Mouse (Mus musculus): ENCODE measurements around the gene Cnga3. TPM values are rescaled to one million over a fixed set of nuclear protein-coding genes. Genes with fewer than 3 reads are reported as not detected.

Gene Cnga3
- polyA plus RNA-seq, 1 experiment: 0.02 TPM

DNA sequence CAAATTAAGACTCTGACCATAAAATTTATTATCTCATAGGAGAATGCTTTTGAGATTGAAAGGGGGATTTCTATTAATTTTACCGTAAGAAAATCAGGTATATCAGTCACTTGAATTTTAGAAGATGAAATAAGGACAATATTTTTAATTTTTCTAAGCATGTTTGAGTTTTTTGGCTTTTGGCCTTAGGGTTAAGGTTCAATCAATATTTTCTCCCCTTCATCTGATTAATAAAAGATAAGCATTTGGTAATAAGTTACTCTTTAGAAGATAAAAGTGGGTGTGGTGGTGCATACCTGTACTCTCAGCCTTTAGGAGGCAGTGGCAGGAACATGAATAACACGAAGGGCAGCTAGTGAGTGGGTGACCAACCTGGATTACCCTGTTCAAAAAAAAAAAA, 84.7 kb downstream of the Cnga3 start:
- no peaks in the 10 kb centered on the region for H3K36me3 ChIP-seq (ENCODE audit: control insufficient read depth, insufficient read depth)
- TF ChIP-seq FOSL1 (IDR thresholded peaks at IDR 0.05; ENCODE audit: insufficient read depth, low read length, poor library complexity, severe bottlenecking): no peak
- no peak for TF ChIP-seq CEBPB (IDR thresholded peaks at IDR 0.05; ENCODE audit: low read depth)
- TF ChIP-seq MAX (IDR thresholded peaks at IDR 0.05): no peak
- TF ChIP-seq CTCF (IDR thresholded peaks at IDR 0.05; ENCODE audit: control insufficient read depth, insufficient read depth, insufficient read length): no peak
- no peak for TF ChIP-seq USF1 (IDR thresholded peaks at IDR 0.05; ENCODE audit: low read depth)
- no peak for TF ChIP-seq MYOD1 (IDR thresholded peaks at IDR 0.05; ENCODE audit: control insufficient read depth, insufficient read length, low read depth)
- TF ChIP-seq MYOG (IDR thresholded peaks at IDR 0.05; ENCODE audit: control insufficient read depth, extremely low read depth, insufficient read length): no peak

GRCm38 (mm10) chr1:37299540-37300491, 85.6 kb downstream of the Cnga3 start, which contains the start of gene Inpp4a:
Inpp4a (plus strand) TSS chr1:37299865.
- no peak for TF ChIP-seq MYOD1 (IDR thresholded peaks at IDR 0.05; ENCODE audit: control insufficient read depth, insufficient read length, low read depth)
- TF ChIP-seq MYOG (IDR thresholded peaks at IDR 0.05; ENCODE audit: control insufficient read depth, extremely low read depth, insufficient read length): no peak
- no peak for TF ChIP-seq CEBPB (IDR thresholded peaks at IDR 0.05; ENCODE audit: low read depth)
- no peak for TF ChIP-seq MAX (IDR thresholded peaks at IDR 0.05)
- TF ChIP-seq USF1 (IDR thresholded peaks at IDR 0.05; ENCODE audit: low read depth): no peak
- TF ChIP-seq CTCF (IDR thresholded peaks at IDR 0.05; ENCODE audit: control insufficient read depth, insufficient read depth, insufficient read length): no peak
- no peak for TF ChIP-seq FOSL1 (IDR thresholded peaks at IDR 0.05; ENCODE audit: insufficient read depth, low read length, poor library complexity, severe bottlenecking)
- Histone ChIP-seq H3ac (ENCODE audit: control insufficient read depth, insufficient read length, low read depth) (peak within 1 kb of the TSS; percentile 96), H3K79me3 (ENCODE audit: low read depth) (no peaks in the 10 kb centered on the region), H3K36me3 (ENCODE audit: control insufficient read depth, insufficient read depth) (no peaks in the 10 kb centered on the region), H3K79me2 (ENCODE audit: control insufficient read depth, insufficient read depth) (peaks cover 5% of the 10 kb centered on the region), H3K4me3 (ENCODE audit: insufficient read depth, poor library complexity, severe bottlenecking) (peak within 1 kb of the TSS; percentile 52), H3K27me3 (ENCODE audit: control insufficient read depth, insufficient read depth, insufficient read length) (no peaks in the 10 kb centered on the region)

More for the DNA sequence above, 84.7 kb downstream of the Cnga3 start:
- Histone ChIP-seq H3K4me3 (ENCODE audit: insufficient read depth, poor library complexity, severe bottlenecking) (no peak overlapping the region), H3K79me2 (ENCODE audit: control insufficient read depth, insufficient read depth) (peaks cover under 1% of the 10 kb centered on the region), H3K27me3 (ENCODE audit: control insufficient read depth, insufficient read depth, insufficient read length) (no peaks in the 10 kb centered on the region), H3ac (ENCODE audit: control insufficient read depth, insufficient read length, low read depth) (no peak overlapping the region), H3K79me3 (ENCODE audit: low read depth) (no peaks in the 10 kb centered on the region)

DNA sequence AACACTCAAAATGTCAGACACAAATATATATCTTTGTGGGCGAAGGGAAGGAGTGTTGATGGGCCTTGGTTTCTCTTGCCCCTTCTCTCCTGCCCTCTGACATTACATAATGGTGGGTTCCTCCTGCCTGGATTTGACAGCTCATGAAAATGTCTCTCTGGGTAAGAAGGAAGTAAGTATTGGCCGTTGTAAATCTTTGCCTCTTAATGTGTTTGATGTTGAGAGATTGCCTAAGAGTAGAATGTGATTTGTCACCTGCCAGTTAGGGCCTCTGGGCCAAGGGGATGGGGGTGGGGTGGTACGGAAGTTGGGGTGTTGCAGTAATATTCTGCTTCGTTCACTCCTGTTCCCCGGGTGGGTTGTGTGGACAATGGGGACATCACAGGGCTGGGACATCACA, 86.4 kb downstream of the Cnga3 start:
- TF ChIP-seq CEBPB (IDR thresholded peaks at IDR 0.05; ENCODE audit: low read depth): no peak
- H3K36me3 ChIP-seq (ENCODE audit: control insufficient read depth, insufficient read depth): no peaks in the 10 kb centered on the region
- peaks cover 5% of the 10 kb centered on the region for H3K79me2 ChIP-seq (ENCODE audit: control insufficient read depth, insufficient read depth)
- no peaks in the 10 kb centered on the region for H3K27me3 ChIP-seq (ENCODE audit: control insufficient read depth, insufficient read depth, insufficient read length)
- no peaks in the 10 kb centered on the region for H3K79me3 ChIP-seq (ENCODE audit: low read depth)
- H3K4me3 ChIP-seq (ENCODE audit: insufficient read depth, poor library complexity, severe bottlenecking): peak overlapping the region; percentile 52
- H3ac ChIP-seq (ENCODE audit: control insufficient read depth, insufficient read length, low read depth): no peak overlapping the region

GRCm38 (mm10) chr1:37302801-37303200, 88.6 kb downstream of the Cnga3 start:
- Histone ChIP-seq H3K36me3 (ENCODE audit: control insufficient read depth, insufficient read depth) (no peaks in the 10 kb centered on the region), H3K79me2 (ENCODE audit: control insufficient read depth, insufficient read depth) (peaks cover 5% of the 10 kb centered on the region), H3ac (ENCODE audit: control insufficient read depth, insufficient read length, low read depth) (no peak overlapping the region), H3K27me3 (ENCODE audit: control insufficient read depth, insufficient read depth, insufficient read length) (no peaks in the 10 kb centered on the region), H3K4me3 (ENCODE audit: insufficient read depth, poor library complexity, severe bottlenecking) (no peak overlapping the region), H3K79me3 (ENCODE audit: low read depth) (no peaks in the 10 kb centered on the region)
- no peak for TF ChIP-seq CEBPB (IDR thresholded peaks at IDR 0.05; ENCODE audit: low read depth)
- no peak for TF ChIP-seq CTCF (IDR thresholded peaks at IDR 0.05; ENCODE audit: control insufficient read depth, insufficient read depth, insufficient read length)
- no peak for TF ChIP-seq MYOD1 (IDR thresholded peaks at IDR 0.05; ENCODE audit: control insufficient read depth, insufficient read length, low read depth)
- TF ChIP-seq MAX (IDR thresholded peaks at IDR 0.05): no peak
- no peak for TF ChIP-seq USF1 (IDR thresholded peaks at IDR 0.05; ENCODE audit: low read depth)
- no peak for TF ChIP-seq FOSL1 (IDR thresholded peaks at IDR 0.05; ENCODE audit: insufficient read depth, low read length, poor library complexity, severe bottlenecking)
- TF ChIP-seq MYOG (IDR thresholded peaks at IDR 0.05; ENCODE audit: control insufficient read depth, extremely low read depth, insufficient read length): no peak

GRCm38 (mm10) chr1:37305691-37306287, 91.6 kb downstream of the Cnga3 start:
- Histone ChIP-seq H3K79me2 (ENCODE audit: control insufficient read depth, insufficient read depth) (peaks cover 5% of the 10 kb centered on the region), H3K4me3 (ENCODE audit: insufficient read depth, poor library complexity, severe bottlenecking) (no peak overlapping the region), H3ac (ENCODE audit: control insufficient read depth, insufficient read length, low read depth) (no peak overlapping the region), H3K79me3 (ENCODE audit: low read depth) (peaks cover 1% of the 10 kb centered on the region), H3K27me3 (ENCODE audit: control insufficient read depth, insufficient read depth, insufficient read length) (no peaks in the 10 kb centered on the region), H3K36me3 (ENCODE audit: control insufficient read depth, insufficient read depth) (no peaks in the 10 kb centered on the region)
- TF ChIP-seq MYOG (IDR thresholded peaks at IDR 0.05; ENCODE audit: control insufficient read depth, extremely low read depth, insufficient read length): no peak
- TF ChIP-seq FOSL1 (IDR thresholded peaks at IDR 0.05; ENCODE audit: insufficient read depth, low read length, poor library complexity, severe bottlenecking): no peak
- TF ChIP-seq CEBPB (IDR thresholded peaks at IDR 0.05; ENCODE audit: low read depth): no peak
- TF ChIP-seq USF1 (IDR thresholded peaks at IDR 0.05; ENCODE audit: low read depth): no peak
- TF ChIP-seq MYOD1 (IDR thresholded peaks at IDR 0.05; ENCODE audit: control insufficient read depth, insufficient read length, low read depth): no peak
- no peak for TF ChIP-seq CTCF (IDR thresholded peaks at IDR 0.05; ENCODE audit: control insufficient read depth, insufficient read depth, insufficient read length)
- TF ChIP-seq MAX (IDR thresholded peaks at IDR 0.05): no peak
